Mouse (Mus musculus): ENCODE measurements at regions not wholly inside any gene's neighbourhood (a gene's known extent, or its start where the extent isn't known, plus 50 kb on each side); places are given as distances from the start of the nearest gene placed in this dataset.
A peak's percentile ranks its signal among the peaks of the same experiment; 100 is the strongest.

DNA sequence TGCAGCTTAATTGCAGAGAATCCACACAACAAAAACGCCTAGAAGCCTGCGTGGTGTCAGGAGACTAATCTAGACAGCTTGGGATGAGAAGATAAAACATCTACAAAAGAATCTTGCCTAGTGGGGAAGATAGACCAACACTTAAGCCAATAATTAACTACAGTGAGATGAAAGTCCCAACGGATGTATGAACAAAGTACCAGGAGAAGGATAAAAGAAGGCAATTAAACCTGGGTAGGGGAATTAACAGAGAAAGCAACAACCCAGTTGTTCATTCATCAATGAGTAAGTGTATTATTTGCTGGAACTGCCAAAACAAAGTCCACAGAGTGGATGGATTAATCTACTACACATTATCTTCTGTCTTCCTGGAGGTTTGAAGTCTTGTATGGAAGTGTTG lies 99.8 kb downstream of the Olfm4 start:
- DNase-seq (ENCODE audit: low spot score in 2 of 2): no peak

DNA sequence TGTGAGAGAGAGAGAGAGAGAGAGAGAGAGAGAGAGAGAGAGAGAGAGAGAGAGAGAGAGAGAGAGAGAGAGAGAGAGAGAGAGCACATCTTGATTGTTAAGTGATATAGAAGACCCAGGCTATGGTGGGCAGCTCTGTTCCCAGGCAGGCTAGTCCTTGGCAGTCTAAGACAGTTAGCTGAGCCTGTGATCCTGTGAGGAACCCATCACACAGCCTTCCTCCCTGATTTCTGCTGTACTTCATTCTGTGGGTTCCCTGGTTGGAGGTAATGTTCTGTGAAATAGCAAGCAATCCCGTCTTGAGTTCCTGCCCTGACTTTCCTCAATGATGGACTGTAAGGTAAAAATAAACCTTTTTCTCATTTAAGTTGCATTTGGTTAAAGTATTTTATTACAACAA lies 113.4 kb downstream of the Olfm4 start:
- DNase-seq (ENCODE audit: low spot score in 2 of 2): no peak

GRCm38 (mm10) chr14:80113115-80113687 lies 129.3 kb downstream of the Olfm4 start:
- no peak for DNase-seq (ENCODE audit: low spot score in 2 of 2)

DNA sequence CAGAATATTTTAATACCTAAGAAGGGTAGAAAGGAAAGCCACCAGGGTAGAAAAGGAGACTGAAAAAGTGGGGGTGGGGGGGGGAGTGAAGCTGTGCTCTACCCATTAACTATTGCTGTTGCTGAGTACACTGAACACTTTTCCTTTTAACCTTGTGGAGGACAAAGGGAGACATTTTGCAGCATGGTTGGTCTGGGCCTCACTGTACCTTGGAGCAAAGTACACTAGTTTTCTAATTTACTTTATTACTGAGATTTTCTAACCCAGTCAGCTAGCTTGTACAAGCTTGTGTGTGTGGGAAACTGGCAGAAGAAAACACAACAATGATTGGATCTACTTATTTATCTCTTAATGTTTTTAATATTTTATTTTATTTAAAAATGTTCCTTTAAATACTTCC lies 130.4 kb downstream of the Olfm4 start:
- DNase-seq (ENCODE audit: low spot score in 2 of 2): no peak

DNA sequence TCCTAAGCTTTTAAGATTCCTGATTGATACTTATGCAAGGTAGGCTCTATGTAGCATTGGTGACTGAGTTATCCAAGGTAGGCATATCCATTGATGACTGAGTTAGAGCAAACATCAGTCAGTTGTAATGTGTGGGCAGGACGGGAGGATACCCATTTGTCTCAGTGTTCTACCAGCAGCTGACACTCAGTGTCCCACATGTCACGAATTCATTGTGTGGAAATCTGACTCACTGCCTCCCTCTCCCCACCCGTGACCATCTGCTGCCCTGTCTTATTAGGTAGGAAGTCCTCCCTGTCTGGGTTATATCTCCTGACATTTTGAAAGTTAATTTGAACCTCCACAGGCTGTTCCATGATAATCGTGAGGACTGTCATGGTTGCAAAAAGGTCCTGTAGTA lies 141.3 kb downstream of the Olfm4 start:
- DNase-seq (ENCODE audit: low spot score in 2 of 2): peak; percentile 67 to 90

GRCm38 (mm10) chr14:80128181-80128580 lies 144.3 kb downstream of the Olfm4 start:
- DNase-seq (ENCODE audit: low spot score in 2 of 2): peak; percentile 47 to 73

DNA sequence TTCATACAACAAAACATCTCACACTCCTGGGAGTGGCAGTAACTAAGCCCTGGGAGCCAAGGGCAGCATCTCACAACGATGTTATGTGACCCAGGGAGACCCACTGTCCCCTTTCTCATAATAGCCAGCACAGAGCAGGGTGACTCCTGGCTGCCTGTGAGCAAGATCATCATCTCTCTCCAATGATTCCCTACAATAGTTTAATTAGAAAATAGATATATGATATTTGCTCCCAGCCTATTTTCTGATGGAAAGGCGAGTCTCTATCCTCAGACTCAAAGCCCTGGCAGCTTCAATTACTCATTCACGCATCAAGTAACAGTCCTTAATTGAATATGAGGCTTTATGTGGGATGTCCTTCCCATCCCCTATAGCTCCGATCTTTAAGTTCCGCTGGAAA lies 153.7 kb downstream of the Olfm4 start:
- no peak for DNase-seq (ENCODE audit: low spot score in 2 of 2)

- DNase-seq (ENCODE audit: low spot score in 2 of 2): no peak
Observed at GRCm38 (mm10) chr14:80138991-80139791, 155.3 kb downstream of the Olfm4 start.

DNA sequence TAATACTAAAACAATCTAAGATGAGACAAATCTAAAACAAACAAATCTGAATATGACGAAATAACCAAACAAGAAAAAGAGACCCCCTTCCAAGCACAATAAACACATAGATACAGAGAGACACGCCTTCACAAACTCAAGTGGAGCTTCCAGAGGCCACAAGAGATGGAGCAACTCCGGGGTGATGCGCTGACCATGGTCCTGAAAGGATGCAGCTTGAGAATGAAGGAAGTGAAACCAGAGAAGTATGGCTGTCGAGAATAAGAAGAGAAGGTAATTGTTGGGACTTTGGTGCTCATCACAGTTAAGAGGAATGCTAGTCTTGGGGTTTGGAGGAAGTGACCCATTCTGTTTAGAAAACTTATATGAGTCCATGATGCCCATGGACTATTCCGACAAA lies 173.1 kb downstream of the Olfm4 start:
- no peak for DNase-seq (ENCODE audit: low spot score in 2 of 2)

DNA sequence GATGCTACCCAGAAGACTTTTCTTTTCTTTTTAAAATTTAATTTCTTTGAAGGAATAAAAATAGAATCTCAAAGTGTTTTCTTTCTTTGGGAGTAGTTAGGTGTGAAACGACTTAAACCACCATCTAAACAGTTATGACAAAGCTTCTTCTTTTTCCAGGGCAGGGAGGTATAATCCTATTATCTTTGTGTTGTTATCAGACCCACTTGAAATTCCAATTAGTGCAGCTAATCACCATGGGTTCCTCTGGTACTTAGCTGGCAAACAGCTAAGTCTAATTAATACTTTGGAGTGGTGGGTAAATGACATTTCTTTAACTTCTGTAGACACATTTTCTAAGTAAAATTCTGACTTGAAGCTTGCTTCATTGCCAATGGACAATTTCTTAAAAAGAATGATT lies 185.3 kb downstream of the Olfm4 start:
- no peak for DNase-seq (ENCODE audit: low spot score in 2 of 2)

GRCm38 (mm10) chr14:80170450-80171180 lies 186.7 kb downstream of the Olfm4 start:
- DNase-seq (ENCODE audit: low spot score in 2 of 2): no peak

- no peak for DNase-seq (ENCODE audit: low spot score in 2 of 2)
Observed at GRCm38 (mm10) chr14:80172799-80173484, 189.1 kb downstream of the Olfm4 start.

GRCm38 (mm10) chr14:80176464-80176863 lies 192.6 kb downstream of the Olfm4 start:
- DNase-seq (ENCODE audit: low spot score in 2 of 2): no peak

DNA sequence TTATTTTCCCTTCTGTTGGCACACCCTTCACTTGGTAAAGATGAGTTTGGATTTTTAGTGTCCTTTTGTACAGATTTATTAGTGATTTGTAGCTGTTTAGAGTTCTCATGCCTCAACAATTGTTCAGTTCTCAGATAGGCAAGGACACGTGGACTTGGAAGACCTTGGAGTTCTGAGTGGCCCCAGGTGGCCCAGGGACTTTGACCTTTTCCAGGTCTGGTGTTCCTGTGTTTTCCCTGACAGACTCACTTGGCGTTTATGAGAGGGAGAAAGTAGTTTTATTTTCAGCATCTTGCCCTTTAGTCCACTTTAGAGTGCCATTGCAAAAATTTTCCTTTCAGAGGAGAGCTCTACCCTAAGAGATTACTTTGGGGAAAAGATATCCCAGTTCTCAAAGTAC lies 211.2 kb downstream of the Olfm4 start:
- no peak for DNase-seq (ENCODE audit: low spot score in 2 of 2)

DNA sequence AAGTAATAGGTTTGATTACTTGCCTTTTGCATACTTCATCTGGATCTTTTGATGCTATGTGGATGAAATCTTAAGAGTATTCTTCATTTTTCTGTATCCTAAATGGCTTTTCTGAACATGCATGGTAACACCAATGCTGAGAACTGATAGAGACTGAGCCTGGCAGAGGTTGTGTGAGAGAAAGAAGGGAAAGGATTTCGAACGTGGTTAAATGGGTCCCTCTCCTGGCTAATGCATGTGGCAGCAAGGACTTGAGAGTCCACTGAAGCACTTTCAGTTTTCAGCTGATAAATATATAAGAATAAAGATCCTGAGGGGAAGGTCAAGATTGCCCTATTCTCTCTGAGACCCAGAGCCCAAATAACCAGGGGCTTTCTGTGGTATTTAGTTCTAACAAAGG lies 229.0 kb downstream of the Olfm4 start:
- DNase-seq (ENCODE audit: low spot score in 2 of 2): peak; percentile 53 to 71

DNA sequence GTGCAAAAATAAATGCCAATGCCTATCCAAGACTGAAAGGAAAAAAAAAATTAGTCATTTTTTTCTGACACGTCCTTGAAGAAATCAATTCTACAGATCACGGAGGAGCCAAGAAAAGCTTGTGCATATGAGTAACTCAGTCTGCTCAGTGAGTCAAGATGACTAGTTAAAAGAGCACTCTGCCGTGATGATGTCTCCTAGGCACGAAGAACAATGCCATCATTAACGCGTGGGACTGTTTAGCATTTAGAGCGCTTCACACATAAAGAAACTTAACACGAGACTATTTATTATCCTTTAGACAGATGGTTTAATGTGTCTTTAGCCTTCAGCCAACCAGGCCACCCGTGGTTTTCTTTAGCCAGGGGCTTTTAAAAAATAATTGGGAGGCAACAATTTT lies 229.8 kb downstream of the Olfm4 start:
- peak in 1 of 2 experiments; percentile 36 for DNase-seq (ENCODE audit: low spot score in 2 of 2)

DNA sequence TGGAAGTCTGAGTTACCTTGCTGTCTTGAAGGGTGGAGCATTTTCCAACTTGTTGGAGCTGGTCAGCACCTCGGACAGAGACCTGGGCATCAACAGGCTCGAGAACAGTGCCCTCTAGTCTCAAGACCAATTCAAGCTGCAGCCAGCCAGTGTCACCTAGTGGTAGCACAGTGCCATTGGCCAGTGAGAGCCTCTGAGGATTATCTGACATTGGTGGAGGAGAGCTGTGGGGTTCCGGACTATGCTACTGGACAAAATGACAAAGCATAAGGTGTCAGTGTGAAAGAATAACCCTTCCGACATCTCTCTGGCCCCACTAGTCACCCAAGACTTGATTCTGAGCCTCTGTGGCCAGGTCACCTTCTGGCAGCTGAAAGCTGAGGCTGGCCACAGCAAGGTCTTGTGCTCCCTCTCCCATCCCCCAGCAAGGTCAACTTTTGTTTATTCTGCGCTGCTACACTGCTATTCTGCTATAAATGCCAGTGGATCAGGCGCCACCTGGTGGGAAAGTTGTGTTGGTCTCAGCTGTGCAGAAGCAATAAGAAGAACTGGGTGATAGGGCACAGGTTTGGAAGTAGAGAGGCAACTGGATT lies 232.2 kb downstream of the Olfm4 start:
- peak; percentile 35 to 72 for DNase-seq (ENCODE audit: low spot score in 2 of 2)

DNA sequence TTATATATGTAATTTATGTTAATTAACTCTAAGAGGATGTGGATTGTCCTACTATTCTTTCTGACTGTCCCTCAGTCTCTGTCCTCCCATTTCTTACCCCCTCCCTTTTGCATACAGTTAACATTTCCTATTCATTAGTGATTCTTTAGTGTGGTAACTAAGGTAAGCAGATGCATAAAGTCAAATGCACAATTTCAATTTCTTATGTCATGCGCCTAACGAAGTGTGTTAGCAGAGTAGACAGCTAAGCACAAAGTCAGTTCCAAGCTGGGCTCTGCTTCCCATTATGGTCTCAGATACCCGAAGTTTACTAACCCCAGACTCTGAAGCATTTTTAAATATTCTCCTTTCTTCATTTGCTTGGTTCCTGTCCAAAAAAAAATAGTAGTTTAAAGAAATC lies 248.2 kb downstream of the Olfm4 start:
- no peak for DNase-seq (ENCODE audit: low spot score in 2 of 2)

GRCm38 (mm10) chr14:80232976-80233375 lies 249.1 kb downstream of the Olfm4 start:
- no peak for DNase-seq (ENCODE audit: low spot score in 2 of 2)

DNA sequence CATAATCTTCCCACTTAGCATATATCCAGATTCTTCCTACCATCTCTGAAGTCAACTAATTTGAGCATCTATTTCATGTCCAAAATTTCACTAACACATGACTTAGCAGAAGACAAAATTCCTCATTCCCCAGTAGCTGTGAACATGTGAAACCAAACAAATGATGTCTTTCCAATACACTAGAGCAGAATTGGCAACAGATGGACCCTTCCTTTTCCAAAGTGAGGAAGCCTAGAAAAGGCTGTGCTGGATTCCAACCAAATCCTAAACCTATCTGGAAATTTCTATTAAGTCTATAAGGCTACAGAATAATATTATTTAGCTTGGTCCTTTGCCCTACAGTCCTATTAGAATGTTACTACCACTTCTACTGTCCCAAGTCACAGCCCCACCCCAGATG lies 253.3 kb downstream of the Olfm4 start:
- no peak for DNase-seq (ENCODE audit: low spot score in 2 of 2)

DNA sequence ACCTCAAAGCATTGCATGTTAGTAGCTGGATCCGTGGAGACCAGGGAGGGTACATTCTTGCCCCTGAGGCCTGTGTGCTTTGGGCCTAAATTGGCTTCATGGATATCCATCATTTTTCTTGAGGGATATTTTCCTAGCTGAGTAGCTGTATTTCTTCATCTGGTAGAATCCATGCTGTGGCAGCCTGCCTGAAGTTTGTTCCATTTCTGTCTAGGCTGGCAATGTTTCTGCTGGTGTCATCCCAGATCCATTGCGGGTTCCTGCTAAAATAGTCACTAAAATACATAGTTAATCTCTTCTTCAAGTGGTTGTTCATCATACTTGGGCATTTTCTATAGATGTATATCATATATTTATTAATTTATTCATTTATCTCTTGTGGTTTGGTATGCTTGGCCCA lies 253.7 kb downstream of the Olfm4 start:
- peak in 1 of 2 experiments; percentile 75 for DNase-seq (ENCODE audit: low spot score in 2 of 2)

Data from layer of hippocampus, adult 18-20 months (tissue).